Mouse (Mus musculus) heart, adult 2 months (tissue): ENCODE measurements around the gene Ipo4.

Experiments
- CTCF ChIP-seq: fragments of 200-600 bp; IDR thresholded peaks from 2 replicates; pipeline ENCODE4 v1.8.1; 2022; ENCODE audit warnings: antibody characterized with exemption, mild to moderate bottlenecking, moderate library complexity
- POLR2A ChIP-seq: fragments of 200-500 bp; IDR thresholded peaks from 2 replicates; pipeline ENCODE4 v1.6.1; 2011; ENCODE audit warnings: mild to moderate bottlenecking, low read depth, low read length, control low read depth; ENCODE audit not compliant: insufficient read depth

DNA sequence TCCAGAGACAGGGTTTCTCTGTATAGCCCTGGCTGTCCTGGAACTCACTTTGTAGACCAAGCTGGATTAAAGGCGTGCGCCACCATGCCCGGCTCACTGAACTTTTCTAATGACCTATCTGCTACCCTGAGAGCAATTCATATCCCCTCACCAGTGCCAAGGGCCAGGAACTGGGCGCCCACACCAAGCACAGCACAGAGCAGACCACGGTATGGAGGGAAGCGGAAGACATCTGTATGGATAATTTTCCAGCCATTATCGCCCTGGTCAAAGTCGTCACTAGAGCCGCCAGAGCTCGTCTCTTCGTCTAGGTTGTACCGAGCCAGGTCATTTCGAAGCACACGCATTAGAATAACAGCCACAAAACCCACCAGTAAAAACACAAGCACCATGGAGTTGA lies 5.1 kb upstream of the Ipo4 start:
- no peak for TF ChIP-seq POLR2A
- no peak for TF ChIP-seq CTCF
